Mouse (Mus musculus) limb, embryonic 13.5 days (tissue): ENCODE data around the gene Atrn. TPM values are rescaled to one million over a fixed set of nuclear protein-coding genes. Genes with fewer than 3 reads are reported as not detected.
A peak's percentile ranks its signal among the peaks of the same experiment; 100 is the strongest.

ENCODE experiments used
- ATAC-seq: fragments of 200-750 bp; cut with Nextera tagmentation; 2 replicates; pipeline ENCODE4 v1.8.0; 2017; ENCODE audit warnings: low read depth, moderate number of reproducible peaks, moderate TSS enrichment; ENCODE audit not compliant: low FRiP score
- H3K27ac ChIP-seq: fragments of 300-500 bp; sonication (generic); 2 replicates; pipeline ENCODE4 v1.5.1; 2015; ENCODE audit warnings: inconsistent platforms, mild to moderate bottlenecking, moderate library complexity
- H3K27me3 ChIP-seq: fragments of 300-500 bp; sonication (generic); 2 replicates; pipeline ENCODE4 v1.6.1; 2015; ENCODE audit warnings: mild to moderate bottlenecking, inconsistent platforms
- H3K36me3 ChIP-seq: fragments of 300-500 bp; sonication (generic); 2 replicates; pipeline ENCODE4 v1.6.1; 2015; ENCODE audit warnings: inconsistent platforms, mild to moderate bottlenecking, moderate library complexity
- H3K4me1 ChIP-seq: fragments of 300-500 bp; sonication (generic); 2 replicates; pipeline ENCODE4 v1.6.1; 2015; ENCODE audit warnings: inconsistent platforms
- H3K4me2 ChIP-seq: fragments of 300-500 bp; sonication (generic); replicated peaks from 2 replicates; pipeline ENCODE4 v1.6.1; 2015; ENCODE audit warnings: inconsistent platforms, mild to moderate bottlenecking, moderate library complexity
- H3K4me3 ChIP-seq: fragments of 300-500 bp; sonication (generic); 2 replicates; pipeline ENCODE4 v1.5.1; 2015; ENCODE audit warnings: moderate library complexity, mild to moderate bottlenecking, inconsistent platforms
- H3K9ac ChIP-seq: fragments of 300-500 bp; sonication (generic); 2 replicates; pipeline ENCODE4 v1.6.1; 2015; ENCODE audit warnings: mild to moderate bottlenecking, inconsistent platforms
- H3K9me3 ChIP-seq: fragments of 300-500 bp; sonication (generic); 2 replicates; pipeline ENCODE4 v1.6.1; 2016; ENCODE audit warnings: inconsistent platforms
- WGBS: fragments of 180-500 bp; shearing (Covaris S2); methylation state at CpG from one replicate; pipeline ENCODE4 v1.1.7; 2015; 5-methylcytosine and 5-hydroxymethylcytosine counted together
- polyA plus RNA-seq: library from polyadenylated mRNA; unstranded; fragments of >200 nt; fragmentation: Nextera tagmentation; extraction: Ambion mirVana; gene quantifications from 2 replicates; pipeline ENCODE4 v1.2.1, GENCODE M21; 2015

Atrn gene
- 8.5 and 9.1 TPM in 2 replicates for polyA plus RNA-seq

DNA sequence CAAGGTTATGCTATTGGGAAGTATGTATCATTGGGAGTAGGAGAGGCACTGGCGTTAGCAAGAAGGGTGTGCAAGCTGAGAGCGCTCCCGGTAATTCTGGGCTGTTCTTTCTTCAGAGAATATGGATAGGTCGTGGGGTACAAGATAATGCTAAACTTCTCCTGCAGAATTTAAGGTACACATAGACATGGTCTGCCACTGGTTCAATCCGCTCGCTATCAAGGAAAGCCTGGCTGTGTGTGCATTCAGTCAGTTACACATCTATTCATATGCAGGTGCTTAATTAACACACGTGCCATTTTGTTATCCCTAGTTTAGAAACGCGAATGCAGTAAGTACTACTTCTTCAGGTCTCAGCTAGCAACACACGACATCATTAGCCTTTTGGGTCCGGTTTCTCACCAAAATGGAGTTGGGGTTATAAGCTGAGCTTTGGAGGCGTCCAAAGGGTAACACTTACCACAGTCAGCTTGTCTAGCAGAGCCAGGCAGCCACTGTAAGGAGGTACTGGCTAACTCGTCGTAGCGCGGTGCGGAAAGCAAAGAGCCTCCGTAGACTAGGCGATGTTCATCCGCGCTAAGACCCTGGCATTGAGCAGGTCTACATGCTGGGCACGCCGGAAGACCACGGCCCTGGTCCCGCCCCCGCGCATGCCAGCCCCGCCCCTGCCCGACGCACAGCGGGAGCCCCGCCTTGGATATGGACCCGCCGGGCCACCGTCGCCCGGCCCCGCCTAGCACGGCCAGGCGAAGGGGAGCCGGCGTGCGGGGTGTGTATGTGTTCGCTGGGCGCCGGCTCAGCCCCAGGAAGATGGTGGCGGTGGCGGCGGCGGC, at the start of gene Atrn, which contains the start of gene 4930402H24Rik:
Gene Atrn (plus strand): TSS at position 745 of the 833 bp plus-strand sequence.
Gene 4930402H24Rik (minus strand): TSS at position 656 of the 833 bp plus-strand sequence.
- 5% methylated on average over 49 of the region's 50 CpGs for WGBS

DNA sequence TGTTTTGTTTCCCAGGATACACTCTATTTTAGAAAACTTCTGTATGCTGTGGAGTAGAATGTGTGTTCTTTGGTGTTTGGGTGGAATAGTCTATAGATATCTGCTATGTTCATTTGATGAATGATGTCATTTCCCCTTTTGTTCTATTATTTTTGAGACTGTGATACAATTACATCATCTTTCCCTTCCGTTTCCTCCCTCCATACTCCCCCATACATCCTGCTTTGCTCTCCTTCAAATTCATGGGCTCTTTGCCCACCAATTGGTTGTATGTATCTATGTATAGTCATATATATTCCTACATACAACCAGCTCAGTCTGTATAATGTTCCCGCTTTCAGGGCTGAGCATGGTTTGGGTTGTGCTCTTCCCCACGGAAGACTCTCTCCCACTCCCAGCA, 44.2 kb upstream of the Atrn start:
- H3K27me3 ChIP-seq = no peaks in the 10 kb centered on the region
- no peaks in the 10 kb centered on the region for H3K9me3 ChIP-seq
- H3K4me3 ChIP-seq = no peak overlapping the region
- H3K36me3 ChIP-seq = no peaks in the 10 kb centered on the region
- WGBS = 84% methylated on average over 3 of the region's 3 CpGs
- no peak for ATAC-seq
- no peak overlapping the region for H3K4me2 ChIP-seq
- H3K4me1 ChIP-seq = no peaks in the 10 kb centered on the region
- no peak overlapping the region for H3K9ac ChIP-seq
- H3K27ac ChIP-seq = no peak overlapping the region

More for the DNA sequence above, at the start of gene Atrn, which contains the start of gene 4930402H24Rik:
- Histone ChIP-seq H3K36me3 (0 out of 2 replicates have a peak, but pooled peaks cover 7% of the 10 kb centered on the region), H3K4me1 (peaks cover 20% of the 10 kb centered on the region), H3K4me3 (peak within 1 kb of the TSS; percentile 100), H3K27ac (peak within 1 kb of the TSS; percentile 72; the same call in 1 of the 2 replicates), H3K9ac (peak within 1 kb of the TSS; percentile 96), H3K27me3 (no peaks in the 10 kb centered on the region), H3K4me2 (peak within 1 kb of the TSS; percentile 89), H3K9me3 (no peaks in the 10 kb centered on the region)
- peak; percentile 99 for ATAC-seq

DNA sequence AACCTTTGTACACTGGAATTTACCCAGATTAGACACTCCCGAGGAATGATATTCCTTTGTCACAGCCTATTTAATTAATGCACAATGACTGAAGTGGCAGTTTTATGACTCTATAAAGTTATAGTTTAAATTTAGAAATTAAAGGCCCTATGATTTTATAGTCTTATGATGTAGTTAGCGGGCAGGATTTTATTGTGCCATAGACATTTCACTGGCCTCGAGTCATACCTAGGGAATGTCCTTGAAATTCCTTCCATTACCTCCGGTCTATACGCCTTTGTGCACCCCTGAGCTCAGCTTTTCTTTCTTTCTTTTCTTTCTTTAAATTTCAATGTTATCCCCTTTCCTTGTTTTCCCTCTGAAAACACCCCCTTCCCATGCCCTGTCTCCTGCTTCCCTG, 35.4 kb upstream of the Atrn start:
- ATAC-seq = no peak
- no peak overlapping the region for H3K27ac ChIP-seq
- no peak overlapping the region for H3K9ac ChIP-seq
- H3K36me3 ChIP-seq = peaks cover 5% of the 10 kb centered on the region; the same call in 1 of the 2 replicates
- 63% methylated on average over 5 of the region's 5 CpGs for WGBS
- no peak overlapping the region for H3K4me2 ChIP-seq
- no peaks in the 10 kb centered on the region for H3K27me3 ChIP-seq
- H3K9me3 ChIP-seq = no peaks in the 10 kb centered on the region; the same call in 1 of the 2 replicates
- H3K4me1 ChIP-seq = no peaks in the 10 kb centered on the region
- H3K4me3 ChIP-seq = no peak overlapping the region

DNA sequence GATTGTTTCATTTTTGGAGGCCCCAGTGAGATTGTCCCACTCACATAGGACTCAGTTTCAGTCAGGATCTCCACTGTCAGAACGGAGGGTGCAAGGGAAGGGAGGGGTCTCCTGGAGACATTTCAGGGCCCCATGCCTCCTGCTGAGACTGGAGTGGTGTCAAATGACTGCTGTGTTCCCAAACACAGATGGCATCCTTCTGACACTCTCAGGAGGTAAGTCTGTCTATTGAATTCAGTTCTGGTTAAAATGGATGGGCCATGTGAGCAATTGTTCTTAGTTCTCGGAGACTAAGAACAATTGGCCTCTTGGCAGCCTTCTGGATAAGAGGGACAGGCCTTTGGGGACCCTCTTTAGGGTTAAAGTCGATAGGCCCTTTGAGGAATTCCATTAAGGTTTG, 28.9 kb upstream of the Atrn start:
- Histone ChIP-seq H3K4me1 (no peaks in the 10 kb centered on the region), H3K4me2 (no peak overlapping the region), H3K36me3 (peaks cover 17% of the 10 kb centered on the region), H3K4me3 (no peak overlapping the region), H3K27me3 (no peaks in the 10 kb centered on the region), H3K27ac (no peak overlapping the region), H3K9ac (no peak overlapping the region), H3K9me3 (no peaks in the 10 kb centered on the region)
- 65% methylated on average over 3 of the region's 3 CpGs for WGBS
- ATAC-seq = no peak

DNA sequence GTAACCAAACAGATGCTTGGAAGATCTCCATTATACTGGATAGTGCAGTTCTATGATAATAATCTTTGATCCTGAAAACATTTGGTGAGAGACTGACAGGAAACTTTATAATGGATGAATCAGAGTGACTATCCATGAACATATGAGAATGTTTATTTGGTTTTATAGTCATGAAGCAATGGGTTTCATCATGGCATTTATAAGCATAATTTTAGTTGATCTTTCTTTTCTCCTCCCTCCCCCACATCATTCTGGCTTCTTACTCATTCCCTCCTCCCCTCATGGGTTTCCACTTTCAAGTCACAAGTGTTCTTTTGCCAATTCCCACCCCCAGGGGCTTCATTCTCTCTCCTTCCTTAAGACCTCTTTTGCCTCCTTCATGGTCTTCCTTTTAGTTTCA, 19.3 kb upstream of the Atrn start:
- Histone ChIP-seq H3K4me1 (no peaks in the 10 kb centered on the region), H3K4me3 (no peak overlapping the region), H3K27me3 (no peaks in the 10 kb centered on the region), H3K9me3 (no peaks in the 10 kb centered on the region), H3K27ac (no peak overlapping the region), H3K9ac (no peak overlapping the region), H3K4me2 (no peak overlapping the region), H3K36me3 (peaks cover 12% of the 10 kb centered on the region)
- no peak for ATAC-seq

DNA sequence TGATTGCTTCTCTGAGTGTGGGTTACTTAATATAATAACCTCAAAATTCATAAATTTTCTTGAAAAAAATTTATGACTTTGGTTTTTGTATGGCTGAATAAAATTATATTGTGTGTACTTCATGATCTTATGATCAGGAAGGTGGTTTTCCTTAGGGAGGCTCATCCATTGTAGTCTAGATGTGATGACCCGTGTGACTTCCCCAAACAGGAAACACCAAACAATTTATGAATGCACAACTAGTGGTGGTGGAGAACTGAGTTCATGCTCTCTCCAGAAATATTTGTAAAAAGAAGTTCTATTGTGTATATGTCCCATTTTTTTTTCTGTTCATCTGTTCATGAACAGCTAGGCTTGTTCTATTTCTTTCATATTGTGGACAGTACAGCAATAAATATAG, 18.8 kb upstream of the Atrn start:
- Histone ChIP-seq H3K9ac (no peak overlapping the region), H3K27ac (no peak overlapping the region), H3K9me3 (no peaks in the 10 kb centered on the region), H3K4me1 (no peaks in the 10 kb centered on the region), H3K4me3 (no peak overlapping the region), H3K4me2 (no peak overlapping the region), H3K27me3 (no peaks in the 10 kb centered on the region), H3K36me3 (peaks cover 15% of the 10 kb centered on the region)
- 85% methylated on average over 1 of the region's 1 CpGs for WGBS
- no peak for ATAC-seq

DNA sequence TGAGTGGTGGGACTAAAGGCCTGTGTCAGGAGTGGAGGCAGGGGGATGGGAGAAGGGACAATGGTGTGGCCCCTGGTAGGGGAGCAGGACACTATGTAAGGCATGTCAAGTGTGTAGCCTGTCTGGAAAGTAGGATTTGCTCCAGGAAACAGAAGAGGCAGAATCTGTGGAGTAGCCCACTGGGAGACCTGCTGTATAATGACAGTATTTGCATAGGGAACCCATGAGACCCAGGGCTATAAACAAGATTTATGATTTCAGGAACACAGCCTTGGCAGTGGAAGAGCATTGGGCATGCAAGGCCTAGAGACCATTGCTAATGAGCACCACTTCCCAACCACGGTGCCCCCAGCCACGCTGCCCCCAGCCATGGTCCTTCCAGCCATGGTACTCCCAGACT, 9.4 kb upstream of the Atrn start:
- ATAC-seq = no peak
- Histone ChIP-seq H3K27ac (no peak overlapping the region), H3K4me1 (no peaks in the 10 kb centered on the region), H3K4me3 (no peak overlapping the region), H3K9me3 (no peaks in the 10 kb centered on the region), H3K4me2 (no peak overlapping the region), H3K27me3 (no peaks in the 10 kb centered on the region), H3K36me3 (peaks cover 3% of the 10 kb centered on the region), H3K9ac (no peak overlapping the region)
- 74% methylated on average over 2 of the region's 2 CpGs for WGBS

DNA sequence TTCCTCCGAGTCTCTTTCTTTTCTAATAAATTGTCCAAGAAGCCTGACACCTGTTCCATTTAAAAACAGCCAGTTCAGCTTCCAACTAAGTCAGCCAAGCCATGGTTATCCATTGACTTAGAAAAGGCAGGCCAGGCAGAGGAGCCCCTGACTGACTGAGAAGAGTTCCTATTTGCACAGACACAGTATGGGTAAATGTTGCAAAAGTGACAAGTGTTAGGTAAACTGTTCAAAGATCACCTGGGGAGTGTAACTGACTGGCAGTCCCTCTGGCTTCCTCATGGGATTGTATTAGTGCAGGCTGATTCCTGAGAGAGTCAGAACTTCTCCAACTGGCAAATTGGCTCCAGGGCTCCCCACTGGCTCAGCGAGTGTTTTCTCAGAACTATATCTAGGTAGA, 8.4 kb upstream of the Atrn start:
- H3K9ac ChIP-seq = no peak overlapping the region
- H3K4me3 ChIP-seq = no peak overlapping the region
- WGBS = 73% methylated on average over 2 of the region's 2 CpGs
- no peak overlapping the region for H3K27ac ChIP-seq
- no peaks in the 10 kb centered on the region for H3K4me1 ChIP-seq
- no peak overlapping the region for H3K4me2 ChIP-seq
- H3K36me3 ChIP-seq = no peaks in the 10 kb centered on the region; the same call in 1 of the 2 replicates
- no peaks in the 10 kb centered on the region for H3K27me3 ChIP-seq
- no peak for ATAC-seq
- H3K9me3 ChIP-seq = no peaks in the 10 kb centered on the region

DNA sequence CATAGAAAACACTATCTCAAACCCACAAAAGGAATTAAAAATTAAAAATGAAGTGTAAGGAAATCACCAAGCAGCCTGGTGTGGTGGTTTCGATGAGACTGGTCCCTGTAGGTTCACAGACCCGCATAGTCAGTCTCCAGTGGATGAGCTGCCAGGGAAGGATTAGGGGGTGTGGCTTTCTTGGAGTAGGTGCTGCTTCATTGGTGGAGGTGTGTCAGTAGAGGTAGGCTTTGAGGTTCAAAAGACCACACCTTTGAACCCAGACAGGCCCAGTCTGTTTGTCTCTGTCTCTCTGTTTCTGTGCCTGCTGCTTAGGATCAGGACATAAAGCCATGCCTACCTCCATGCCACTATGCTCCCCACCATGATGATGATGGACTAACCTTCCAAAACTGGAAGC, 7.5 kb upstream of the Atrn start:
- 81% methylated on average over 2 of the region's 2 CpGs for WGBS

DNA sequence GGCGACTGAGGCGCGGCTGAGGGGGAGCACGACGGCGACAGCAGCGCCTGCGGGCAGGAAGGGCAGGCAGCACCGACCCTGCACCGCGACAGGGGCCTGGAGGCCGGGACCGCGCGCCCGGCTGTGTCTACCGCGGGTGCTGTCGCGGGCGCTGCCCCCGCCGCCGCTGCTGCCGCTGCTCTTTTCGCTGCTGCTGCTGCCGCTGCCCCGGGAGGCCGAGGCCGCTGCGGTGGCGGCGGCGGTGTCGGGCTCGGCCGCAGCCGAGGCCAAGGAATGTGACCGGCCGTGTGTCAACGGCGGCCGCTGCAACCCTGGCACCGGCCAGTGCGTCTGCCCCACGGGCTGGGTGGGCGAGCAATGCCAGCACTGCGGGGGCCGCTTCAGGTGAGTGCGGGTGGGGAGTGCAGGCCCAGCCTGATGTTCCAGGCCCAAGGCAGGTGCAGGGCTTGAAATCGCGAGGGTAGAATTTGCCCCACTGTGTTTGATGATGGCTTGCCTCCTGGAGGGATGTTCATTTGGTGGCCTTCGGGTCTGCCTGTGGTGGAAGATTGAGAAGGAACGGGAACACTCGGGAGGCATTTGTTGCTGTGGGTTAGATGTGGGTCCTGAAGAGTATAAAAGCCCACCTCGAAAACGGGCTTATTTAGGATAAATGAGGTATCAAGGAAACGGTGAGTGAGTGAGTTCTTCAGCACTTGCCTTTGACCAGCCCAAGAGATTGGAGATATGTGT, 455 bp downstream of the Atrn start:
- H3K36me3 ChIP-seq = 0 out of 2 replicates have a peak, but pooled peaks cover 7% of the 10 kb centered on the region
- no peak; the same call in 1 of the 2 replicates for ATAC-seq

More for the DNA sequence above, 7.5 kb upstream of the Atrn start:
- Histone ChIP-seq H3K9me3 (no peaks in the 10 kb centered on the region), H3K27me3 (no peaks in the 10 kb centered on the region), H3K4me2 (no peak overlapping the region), H3K36me3 (0 out of 2 replicates have a peak, but pooled peaks cover 7% of the 10 kb centered on the region), H3K4me3 (no peak overlapping the region), H3K4me1 (no peaks in the 10 kb centered on the region), H3K27ac (no peak overlapping the region), H3K9ac (no peak overlapping the region)
- no peak for ATAC-seq

DNA sequence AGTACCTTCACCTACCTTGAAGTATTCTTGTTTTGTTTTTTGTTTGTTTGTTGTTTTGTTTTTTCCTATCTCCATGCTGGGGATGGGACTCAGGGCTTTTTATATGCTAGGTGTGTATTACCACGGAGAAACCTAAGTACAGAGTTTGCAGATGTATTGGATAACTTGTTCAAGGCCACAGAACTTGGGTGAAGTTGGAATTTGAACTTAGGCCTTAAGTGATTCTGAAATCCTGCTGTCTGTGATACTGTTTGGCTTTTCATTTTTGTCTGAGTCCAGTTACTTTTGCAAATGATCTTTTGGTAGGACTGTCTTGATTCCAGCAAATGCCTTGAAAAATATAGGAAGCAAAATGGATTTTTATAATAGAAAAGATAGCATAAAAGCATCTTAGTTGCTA, 5.4 kb downstream of the Atrn start:
- Histone ChIP-seq H3K36me3 (no peaks in the 10 kb centered on the region), H3K9me3 (no peaks in the 10 kb centered on the region), H3K27me3 (no peaks in the 10 kb centered on the region), H3K4me2 (no peak overlapping the region), H3K4me3 (no peak overlapping the region), H3K27ac (no peak overlapping the region), H3K4me1 (peaks cover 26% of the 10 kb centered on the region), H3K9ac (no peak overlapping the region)
- WGBS = 81% methylated on average over 1 of the region's 1 CpGs
- ATAC-seq = no peak

More for the DNA sequence above, 455 bp downstream of the Atrn start:
- WGBS = under 1% methylated on average over 57 of the region's 58 CpGs
- Histone ChIP-seq H3K9me3 (no peaks in the 10 kb centered on the region), H3K4me2 (peak overlapping the region; percentile 89), H3K4me1 (peaks cover 20% of the 10 kb centered on the region), H3K9ac (peak overlapping the region; percentile 96), H3K27me3 (no peaks in the 10 kb centered on the region), H3K27ac (peak overlapping the region; percentile 72; the same call in 1 of the 2 replicates), H3K4me3 (peak overlapping the region; percentile 100)

DNA sequence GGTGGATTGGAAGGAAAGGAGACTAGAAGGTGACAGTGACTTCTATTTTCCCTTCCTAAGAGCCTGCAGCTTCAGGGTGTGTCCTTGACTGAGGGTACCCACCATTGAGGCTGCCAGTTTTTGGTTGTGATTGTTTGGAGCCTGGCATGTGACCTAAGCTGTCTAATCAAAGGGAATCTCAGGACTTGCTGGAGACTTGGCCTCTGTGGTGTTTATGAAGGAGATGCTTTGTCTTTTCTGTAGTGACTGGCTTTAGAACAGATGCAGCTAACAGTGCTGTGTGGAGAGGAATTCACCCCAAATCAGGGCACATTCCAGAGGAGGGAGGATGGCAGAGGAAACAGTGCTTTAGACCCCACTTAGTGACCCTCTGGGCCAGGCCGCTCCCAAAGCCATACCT, 8.6 kb downstream of the Atrn start:
- Histone ChIP-seq H3K36me3 (no peaks in the 10 kb centered on the region), H3K9ac (peak overlapping the region; percentile 5; the same call in 1 of the 2 replicates), H3K4me1 (peaks cover 14% of the 10 kb centered on the region; the same call in 1 of the 2 replicates), H3K9me3 (no peaks in the 10 kb centered on the region), H3K27ac (no peak overlapping the region), H3K4me3 (no peak overlapping the region), H3K4me2 (no peak overlapping the region), H3K27me3 (no peaks in the 10 kb centered on the region)
- WGBS = 93% methylated on average over 1 of the region's 1 CpGs
- ATAC-seq = no peak
